Mouse (Mus musculus): ENCODE data around the gene Hmcn2.

DNA sequence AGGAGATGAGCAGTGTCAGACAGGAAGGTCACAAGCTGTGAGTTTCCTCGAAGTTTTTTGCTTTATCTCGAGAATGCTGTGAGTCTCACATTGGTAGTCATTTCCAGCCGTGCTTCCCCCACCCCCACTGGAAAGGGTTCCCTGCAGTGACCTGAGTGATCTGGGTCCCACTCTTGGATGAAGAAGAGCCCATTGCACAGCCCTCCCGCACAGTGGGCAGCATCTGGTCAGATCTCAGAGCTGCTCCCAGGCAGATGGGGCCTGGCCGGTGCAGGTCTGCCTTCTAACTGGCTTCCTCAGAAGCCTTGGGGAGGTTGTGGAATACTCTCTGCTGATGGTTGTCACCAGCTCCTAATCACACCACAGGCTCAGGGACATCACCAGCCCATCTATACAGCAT lies 34.6 kb downstream of the Hmcn2 start:
- TF ChIP-seq EP300 (optimal IDR thresholded peaks at IDR 0.05) (no peak), CTCF (IDR thresholded peaks at IDR 0.05; ENCODE audit: low read depth) (no peak)
